Mouse (Mus musculus) spleen, adult 2 months (tissue): ENCODE data around the gene Pdhb.

Experiments
- CTCF ChIP-seq: fragments of 200-500 bp; IDR thresholded peaks from 2 replicates; pipeline ENCODE4 v1.5.1; 2011; ENCODE audit warnings: mild to moderate bottlenecking, inconsistent platforms; ENCODE audit not compliant: insufficient read depth, insufficient read length, insufficient replicate concordance; ENCODE audit errors: extremely low read depth
- POLR2A ChIP-seq: fragments of 200-500 bp; IDR thresholded peaks from 2 replicates; pipeline ENCODE4 v1.6.1; 2011; ENCODE audit warnings: low read depth, low read length, inconsistent platforms

DNA sequence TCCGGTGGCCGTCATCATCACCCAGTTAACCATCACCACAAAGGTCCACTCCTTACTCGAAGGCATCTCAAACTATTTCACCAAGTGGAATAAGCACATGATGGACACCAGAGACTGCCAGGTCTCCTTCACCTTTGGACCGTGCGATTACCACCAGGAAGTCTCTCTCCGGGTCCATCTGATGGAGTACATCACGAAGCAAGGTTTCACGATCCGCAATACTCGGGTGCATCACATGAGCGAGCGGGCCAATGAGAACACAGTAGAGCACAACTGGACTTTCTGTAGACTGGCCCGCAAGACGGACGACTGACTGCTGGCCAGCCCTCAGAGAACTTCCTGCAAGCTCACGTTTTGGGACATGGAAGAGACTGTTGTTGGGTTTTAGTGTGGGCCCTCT, 49.7 kb upstream of the Pdhb start:
- TF ChIP-seq CTCF (no peak), POLR2A (no peak)
